Mouse (Mus musculus): ENCODE data around the gene AC124108.1. TPM values are rescaled to one million over a fixed set of nuclear protein-coding genes. Genes with fewer than 3 reads are reported as not detected.
"Not testable (repeated sequence)": the region's sequence is repeated elsewhere in the genome, so short reads cannot be mapped to it uniquely, and the experiment has no call there.

AC124108.1 gene
- total RNA-seq, 2 experiments from 2014 or later: not detected

DNA sequence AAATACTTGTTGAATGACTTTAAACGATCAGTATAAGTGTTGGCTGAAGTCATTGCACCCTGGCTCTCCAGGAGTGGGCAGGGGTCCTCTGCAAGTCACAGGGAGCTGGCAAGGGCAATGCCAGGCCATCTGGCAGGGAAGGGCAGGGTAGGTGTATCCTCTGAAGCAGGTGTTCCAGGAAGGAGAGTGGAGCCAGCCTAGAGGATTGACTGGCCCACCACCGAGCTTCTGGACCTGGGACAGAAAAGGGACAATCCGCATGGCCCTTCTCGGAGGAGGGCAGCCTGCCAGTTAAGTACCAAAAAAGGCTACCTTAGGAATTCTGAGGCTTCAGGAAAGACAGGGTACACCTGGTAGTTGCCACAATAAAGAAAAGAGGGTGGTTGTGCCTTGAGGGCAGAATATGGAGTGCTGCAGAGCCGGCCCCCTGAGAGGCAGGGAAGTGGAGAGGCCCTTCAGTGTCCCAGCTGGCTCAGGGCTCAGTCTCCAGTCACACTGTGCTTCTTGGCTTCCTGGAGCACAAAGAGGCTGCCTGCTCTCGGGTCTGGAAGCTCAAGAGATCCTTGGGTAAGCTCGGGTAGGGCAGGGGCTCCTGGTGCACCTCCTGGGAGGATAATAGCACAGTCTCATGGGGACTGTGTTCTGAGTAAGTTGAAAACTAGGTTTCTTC is 29.9 kb upstream of the AC124108.1 start:
- ATAC-seq (replicated peaks; ENCODE audit: low FRiP score, low TSS enrichment, poor library complexity, severe bottlenecking): no peak

DNA sequence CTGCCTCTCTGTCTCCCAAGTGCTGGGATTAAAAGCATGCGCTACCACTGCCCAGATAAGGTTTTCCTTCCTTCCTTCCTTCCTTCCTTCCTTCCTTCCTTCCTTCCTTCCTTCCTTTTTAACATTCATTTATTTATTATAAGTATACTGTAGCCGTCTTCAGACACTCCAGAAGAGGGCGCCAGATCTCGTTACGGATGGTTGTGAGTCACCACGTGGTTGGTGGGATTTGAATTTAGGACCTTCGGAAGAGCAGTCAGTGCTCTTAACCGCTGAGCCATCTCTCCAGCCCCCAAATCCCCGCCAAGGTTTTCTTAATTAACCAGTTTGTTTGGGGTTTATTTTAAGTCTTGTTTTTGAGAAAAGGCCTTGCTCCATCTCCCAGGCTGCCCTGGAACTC is 28.6 kb upstream of the AC124108.1 start:
- not testable (repeated sequence) for ATAC-seq (replicated peaks; ENCODE audit: low FRiP score, low TSS enrichment, poor library complexity, severe bottlenecking)

DNA sequence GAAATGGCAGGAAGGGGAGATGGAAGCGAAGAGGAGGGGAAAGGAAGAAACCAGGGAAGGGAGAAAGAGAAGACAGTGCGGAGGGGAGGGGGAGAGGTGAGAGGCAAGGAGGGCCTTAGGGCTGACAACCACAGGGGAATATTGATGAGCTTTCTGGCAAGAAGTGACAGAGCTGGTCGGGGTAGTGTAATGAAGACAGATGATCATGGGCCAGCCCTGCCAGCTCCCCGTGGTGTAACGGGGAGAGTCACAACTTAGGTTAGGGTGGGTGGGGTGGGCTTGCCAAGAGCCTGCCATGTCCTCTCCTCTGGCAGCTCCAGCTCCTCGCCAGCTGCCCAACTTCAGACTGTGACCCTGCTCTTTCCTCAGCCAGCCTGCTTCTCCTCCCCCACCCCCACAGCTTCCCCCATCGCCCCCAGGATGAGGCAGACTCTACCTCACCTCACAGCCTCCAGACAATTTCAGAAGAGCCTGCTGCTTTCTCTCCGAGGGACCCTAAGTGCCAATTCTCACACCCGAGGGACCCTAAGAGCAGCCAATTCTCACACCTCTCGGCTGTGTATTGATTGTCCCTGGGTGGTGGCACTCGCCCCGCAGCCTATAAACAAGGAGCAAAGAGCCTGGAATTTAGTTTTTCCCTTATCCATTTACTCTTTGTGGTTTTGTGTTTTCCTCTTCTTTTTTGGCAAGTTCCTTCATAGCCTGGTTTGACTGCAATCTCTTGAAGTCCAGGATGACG is 26.3 kb upstream of the AC124108.1 start:
- ATAC-seq (replicated peaks; ENCODE audit: low FRiP score, low TSS enrichment, poor library complexity, severe bottlenecking): no peak

DNA sequence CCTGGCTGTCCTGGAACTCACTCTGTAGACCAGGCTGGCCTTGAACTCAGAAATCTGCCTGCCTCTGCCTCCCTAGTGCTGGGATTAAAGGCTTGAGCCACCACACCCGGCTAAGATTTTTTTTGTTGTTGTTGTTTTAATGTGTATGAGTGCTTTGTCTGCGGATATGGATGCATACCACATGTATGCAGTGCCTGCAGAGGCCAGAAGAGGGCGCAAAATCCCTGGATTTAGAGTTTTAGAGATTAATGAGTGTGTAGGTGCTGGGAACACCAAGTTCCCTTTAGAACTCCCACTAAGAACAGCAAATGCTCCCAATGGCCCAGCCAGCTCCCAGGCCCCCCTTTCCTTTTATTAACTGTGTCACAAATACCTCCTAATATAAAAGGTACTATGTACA is 25.4 kb upstream of the AC124108.1 start:
- peak; percentile 54; the same call in 1 of the 2 replicates for ATAC-seq (replicated peaks; ENCODE audit: low FRiP score, low TSS enrichment, poor library complexity, severe bottlenecking)

DNA sequence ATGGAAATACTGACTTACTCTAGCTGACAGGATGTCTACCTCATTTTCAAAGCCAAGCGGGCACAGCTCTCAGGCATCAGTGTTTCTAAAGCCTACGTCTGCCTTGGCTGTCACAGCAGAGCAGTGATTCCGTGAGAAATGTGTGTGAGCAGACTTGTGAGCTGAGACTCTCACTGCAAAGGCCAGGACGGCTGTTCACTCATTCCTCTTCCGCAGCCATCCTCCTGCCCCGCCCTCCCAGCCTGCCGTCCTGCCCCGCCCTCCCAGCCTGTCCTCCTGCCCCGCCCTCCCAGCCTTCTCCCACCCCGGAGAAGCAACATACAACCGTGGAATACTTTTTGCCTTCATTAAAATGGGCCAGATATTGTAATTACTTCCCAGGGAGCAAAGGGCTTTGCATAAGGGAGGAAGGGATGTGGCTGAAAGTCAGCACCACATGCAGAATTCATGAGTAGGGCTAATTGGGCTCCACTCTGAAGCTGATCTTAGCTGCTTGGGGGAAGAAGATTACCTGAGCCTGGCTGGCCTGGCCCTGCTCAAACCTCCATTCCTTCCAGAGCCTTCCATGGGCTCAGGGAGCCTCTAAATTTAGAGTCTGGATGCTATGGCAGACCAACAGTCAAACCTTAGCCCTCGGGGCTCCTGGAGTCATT is 23.0 kb upstream of the AC124108.1 start:
- peak; percentile 66 for ATAC-seq (replicated peaks; ENCODE audit: low FRiP score, low TSS enrichment, poor library complexity, severe bottlenecking)

DNA sequence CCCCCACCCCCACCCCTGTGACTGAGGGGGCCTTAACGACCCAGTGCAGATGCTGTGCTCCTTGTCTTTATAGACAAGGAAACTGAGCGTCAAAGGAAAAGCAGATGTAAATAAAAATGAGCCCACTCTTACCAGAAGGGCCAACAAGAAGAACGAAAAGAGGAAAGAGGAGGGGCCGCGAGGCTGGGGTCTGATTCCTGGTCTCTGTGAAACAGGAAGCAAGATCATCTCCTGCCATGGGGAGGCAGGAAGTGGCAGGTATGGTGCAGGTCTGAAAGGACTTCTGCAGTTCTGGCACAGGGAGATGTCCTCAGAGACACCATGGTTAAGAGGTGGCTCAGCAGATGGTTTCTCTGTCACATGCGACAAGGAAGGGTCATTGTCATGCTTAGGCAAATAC is 20.6 kb upstream of the AC124108.1 start:
- no peak for ATAC-seq (replicated peaks; ENCODE audit: low FRiP score, low TSS enrichment, poor library complexity, severe bottlenecking)

DNA sequence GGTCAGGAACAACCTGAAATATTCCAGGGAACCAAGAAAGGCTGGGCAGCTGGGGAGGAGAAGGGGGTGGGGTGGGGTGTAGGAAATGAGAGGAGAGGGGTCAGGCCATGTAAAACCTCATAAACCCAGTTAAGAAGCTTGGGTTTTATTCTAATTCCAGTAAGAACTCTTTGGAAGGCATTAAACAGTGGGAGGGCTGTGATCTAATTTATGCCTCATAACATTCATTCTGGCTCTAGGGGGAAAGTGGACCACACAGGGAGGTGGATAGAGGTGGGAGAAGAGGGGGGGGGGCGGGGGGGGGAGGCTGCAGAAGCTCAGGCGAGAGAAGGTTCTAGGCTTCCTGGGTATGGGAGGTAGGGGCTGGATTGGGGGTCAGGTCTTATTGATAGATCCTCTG is 19.6 kb upstream of the AC124108.1 start:
- ATAC-seq (replicated peaks; ENCODE audit: low FRiP score, low TSS enrichment, poor library complexity, severe bottlenecking): no peak

DNA sequence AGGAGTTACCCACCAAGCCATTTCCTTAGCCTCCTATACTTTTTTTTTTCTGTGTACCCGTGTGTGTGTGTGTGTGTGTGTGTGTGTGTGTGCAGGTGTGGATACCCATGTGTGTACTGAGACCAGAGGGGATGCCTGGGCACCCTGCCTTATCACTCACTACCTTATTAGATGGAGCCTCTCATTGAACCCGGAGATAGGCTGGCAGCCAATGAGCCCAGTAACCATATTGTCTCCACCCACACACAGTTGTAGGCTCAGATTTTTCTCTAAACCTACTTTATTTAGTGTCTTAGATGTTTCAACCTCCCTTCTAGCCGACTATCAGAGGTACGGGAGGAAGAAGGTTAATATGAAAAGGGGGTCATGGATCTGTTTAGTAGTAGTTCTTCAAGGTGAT is 5.0 kb upstream of the AC124108.1 start:
- ATAC-seq (replicated peaks; ENCODE audit: low FRiP score, low TSS enrichment, poor library complexity, severe bottlenecking): 0 out of 2 replicates have a peak, but pooled peaks have one; percentile 47

DNA sequence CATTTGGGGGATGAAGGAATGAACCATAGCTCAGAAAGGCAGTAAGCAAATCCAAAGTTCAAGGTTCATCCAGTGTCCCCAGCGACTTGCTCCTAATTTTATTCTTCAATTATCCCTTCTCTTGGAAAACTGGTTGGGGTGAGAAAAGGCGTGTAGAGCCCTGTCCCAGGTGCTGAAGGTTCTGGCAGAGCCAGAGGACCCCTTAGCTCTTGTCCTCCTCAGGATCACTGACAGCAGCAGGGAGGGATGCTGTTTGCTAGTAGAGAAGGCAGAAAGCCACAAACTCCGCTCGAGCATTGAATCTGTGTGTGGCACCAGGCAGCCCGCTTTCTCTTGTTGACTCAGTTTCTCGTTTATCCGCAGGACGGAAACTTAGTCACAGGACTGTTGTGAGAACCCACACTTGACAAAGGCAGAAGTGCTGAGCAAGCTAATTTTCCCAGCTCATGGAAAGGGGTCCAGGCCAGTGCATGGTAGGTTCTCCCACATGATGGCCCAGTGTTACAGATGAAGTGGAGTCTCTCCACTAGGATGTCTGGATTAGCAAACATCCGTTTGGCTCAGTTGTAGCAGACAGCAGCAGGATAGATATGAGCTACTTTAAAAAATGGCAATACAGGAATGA is 2.7 kb upstream of the AC124108.1 start:
- ATAC-seq (replicated peaks; ENCODE audit: low FRiP score, low TSS enrichment, poor library complexity, severe bottlenecking): no peak

DNA sequence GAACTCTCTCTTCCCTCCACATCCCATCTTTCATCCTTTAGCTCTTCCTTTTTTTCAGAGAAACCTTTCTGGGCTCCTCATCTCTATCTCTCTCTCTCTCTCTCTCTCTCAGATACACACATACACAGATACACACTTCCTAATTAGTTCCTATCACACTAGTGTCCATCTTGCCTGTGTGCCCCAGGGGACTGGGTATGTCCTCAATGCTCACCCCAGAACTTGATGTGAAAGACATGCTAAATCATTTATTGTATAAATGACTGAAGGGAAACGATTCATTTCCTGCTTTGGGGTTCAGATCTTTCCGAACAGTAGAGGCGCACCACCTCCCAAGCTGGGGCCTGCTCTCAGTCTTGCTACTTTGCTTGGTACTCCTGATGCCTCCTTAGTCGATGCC is 2.0 kb upstream of the AC124108.1 start:
- ATAC-seq (replicated peaks; ENCODE audit: low FRiP score, low TSS enrichment, poor library complexity, severe bottlenecking): no peak

DNA sequence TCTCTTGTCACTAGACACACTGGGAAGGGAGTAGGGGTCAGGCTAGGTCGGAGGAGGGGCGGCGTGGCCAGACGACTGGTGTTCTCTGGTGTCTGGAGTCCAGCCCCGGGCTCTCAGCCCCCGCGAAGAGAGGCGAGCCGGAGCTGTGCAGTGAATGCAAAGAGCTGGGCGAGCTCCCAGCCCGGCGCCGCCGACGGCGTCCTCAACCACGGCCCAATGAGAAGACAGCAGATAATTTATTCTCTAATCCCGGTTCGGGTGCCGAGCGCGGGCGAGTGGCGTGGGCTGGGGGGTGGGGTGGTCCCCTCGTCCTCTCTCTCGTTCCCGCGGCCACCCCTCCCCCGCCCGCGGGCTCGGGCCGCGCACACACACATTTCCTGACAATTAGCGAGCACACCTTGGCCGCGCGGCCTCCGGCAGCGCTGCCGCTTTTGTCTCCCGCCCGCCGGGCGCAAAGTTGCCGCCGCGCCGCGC is 1.2 kb upstream of the AC124108.1 start:
- ATAC-seq (replicated peaks; ENCODE audit: low FRiP score, low TSS enrichment, poor library complexity, severe bottlenecking): peak; percentile 49

DNA sequence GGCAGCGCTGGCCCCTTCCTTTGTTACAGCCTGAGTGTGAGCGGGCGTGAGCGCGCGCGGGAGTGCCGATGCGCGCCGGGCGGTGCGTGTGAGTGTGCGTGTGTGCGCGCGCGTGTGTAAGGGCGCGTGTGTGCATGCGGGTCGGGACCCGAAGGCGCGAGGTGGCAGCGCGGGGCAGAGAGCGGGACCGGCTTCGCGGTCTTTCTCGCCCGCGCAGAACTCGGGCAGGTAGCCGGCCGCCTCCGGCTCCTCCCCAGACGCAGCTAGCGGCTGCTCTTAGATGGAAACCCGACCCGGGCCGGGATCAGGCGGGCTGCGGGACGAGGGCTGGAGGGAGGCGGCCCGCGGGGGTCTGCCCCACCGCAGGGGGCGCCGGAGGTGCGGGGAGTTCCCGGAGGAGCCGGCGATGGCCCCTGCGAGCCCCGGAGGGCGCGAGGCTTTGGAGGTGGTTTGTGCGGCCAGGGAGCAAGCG is 600 bp upstream of the AC124108.1 start:
- ATAC-seq (replicated peaks; ENCODE audit: low FRiP score, low TSS enrichment, poor library complexity, severe bottlenecking): no peak

DNA sequence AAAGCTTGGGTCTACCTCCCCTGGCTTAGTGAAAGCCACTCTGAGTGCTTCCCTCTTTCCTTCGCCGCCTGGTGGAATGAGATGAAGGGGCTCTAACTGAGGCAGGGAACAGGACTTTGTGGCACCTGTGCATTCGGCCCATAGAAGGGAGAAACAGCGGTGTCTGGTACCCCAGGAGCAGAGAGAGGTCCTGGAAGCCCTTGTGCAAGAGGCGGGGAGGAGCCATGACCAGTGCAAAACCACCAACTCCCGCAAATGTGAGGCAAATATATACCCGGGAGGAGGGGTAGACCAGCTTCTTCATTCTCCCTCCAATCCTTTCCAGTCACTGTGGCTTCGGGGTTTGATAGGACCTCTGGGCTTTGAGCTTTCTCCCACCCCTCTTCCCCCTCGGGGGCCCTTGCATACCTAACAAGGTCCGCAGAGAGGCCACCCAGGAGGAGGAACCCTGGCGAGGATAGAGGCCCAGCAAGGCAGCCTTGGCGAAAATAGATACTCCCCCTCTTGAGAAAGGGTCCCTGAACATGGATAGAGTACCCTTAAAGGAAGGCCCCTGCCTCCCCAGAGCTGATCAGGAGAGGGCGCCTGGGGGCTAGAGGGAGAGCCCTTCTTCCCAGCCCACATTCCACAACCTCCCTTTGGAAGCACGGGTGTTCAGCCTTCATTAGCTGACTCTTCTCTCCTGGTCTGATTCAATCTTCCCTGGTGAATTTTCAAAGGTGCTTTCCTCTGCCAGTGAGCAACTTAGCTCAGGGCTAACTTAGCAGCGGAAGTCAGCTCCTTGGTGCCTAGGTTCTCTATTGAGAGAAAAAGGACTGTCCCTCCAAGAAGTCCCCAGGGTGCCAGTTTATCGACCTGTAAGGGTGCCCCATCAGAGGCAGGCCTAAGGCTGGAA is 776 bp downstream of the AC124108.1 start:
- ATAC-seq (replicated peaks; ENCODE audit: low FRiP score, low TSS enrichment, poor library complexity, severe bottlenecking): no peak

DNA sequence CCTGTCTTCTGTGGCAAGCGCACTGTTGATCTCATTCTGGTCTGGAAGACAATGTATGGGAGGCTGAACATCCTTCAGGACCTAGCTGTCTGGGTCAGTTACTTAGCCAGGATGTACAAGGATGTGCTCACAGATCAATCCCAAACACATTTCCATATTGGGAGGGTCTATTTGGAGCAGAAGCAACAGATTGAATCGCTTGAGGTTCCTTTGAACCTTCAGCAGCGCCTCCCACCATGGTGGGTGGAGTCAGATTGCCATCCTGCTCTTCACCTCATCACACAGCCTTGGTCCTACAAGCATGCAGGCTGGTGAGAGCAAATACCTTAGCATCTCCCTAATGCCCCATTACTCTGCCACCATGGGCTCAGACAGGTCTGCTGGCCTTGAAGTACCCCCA is 2.5 kb downstream of the AC124108.1 start:
- ATAC-seq (replicated peaks; ENCODE audit: low FRiP score, low TSS enrichment, poor library complexity, severe bottlenecking): no peak

DNA sequence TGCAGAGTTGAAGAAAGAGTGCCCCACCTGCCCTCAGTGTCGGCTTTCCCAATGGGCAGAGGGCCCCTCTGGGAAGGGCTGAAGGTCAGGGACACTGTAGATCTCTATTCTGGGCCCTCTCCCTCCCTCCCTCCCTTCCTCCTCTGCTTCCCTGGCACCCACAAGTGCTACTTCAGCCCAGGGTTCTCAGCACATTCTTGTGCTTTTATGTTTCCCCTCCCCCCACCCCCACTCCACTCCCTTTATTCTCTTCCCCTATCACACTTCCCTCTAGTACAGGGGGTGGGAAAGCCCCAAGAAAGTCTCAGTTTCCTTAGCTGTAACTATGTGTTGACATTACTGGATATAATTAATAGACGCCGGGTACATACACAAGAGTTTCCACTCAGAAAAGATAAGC is 3.4 kb downstream of the AC124108.1 start:
- ATAC-seq (replicated peaks; ENCODE audit: low FRiP score, low TSS enrichment, poor library complexity, severe bottlenecking): no peak

DNA sequence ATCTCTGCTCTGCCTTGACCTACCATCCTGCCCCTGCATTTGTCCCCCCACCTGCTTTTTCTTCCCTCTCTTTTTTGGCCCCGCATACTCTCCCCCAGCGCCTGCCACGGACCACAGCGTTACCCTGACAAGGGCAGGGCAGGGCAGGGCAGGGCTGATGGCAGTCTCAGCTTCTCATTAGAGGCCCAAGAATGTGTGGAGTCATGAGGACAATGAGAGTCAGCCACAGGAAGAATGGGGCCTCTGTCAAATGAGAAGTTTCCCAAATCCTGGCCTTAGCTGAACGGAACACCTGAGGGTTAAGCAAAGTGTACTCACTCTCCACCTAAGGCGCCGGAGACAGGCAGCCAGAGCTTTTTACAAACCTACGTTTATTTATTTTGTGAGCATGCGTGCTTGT is 3.8 kb downstream of the AC124108.1 start:
- no peak for ATAC-seq (replicated peaks; ENCODE audit: low FRiP score, low TSS enrichment, poor library complexity, severe bottlenecking)

DNA sequence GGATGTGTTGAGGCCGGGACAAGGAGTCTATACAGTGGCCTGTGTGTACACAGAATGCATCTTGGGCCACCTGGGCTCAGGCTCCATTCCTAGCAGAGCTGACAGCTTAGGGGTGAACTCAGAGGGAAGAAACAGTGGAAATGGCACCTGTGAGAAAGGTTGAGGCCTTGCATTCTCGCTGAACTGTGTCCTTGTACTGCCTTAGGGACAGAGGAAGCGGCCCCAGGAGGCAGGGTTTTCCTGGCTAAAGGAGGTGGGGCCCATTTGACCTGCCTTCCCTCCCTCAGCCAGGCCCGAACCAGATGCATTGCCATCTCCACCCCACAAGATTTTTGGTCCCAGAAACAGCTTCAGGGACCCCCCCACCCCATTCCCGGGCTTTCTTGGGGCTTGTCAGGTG is 4.4 kb downstream of the AC124108.1 start:
- ATAC-seq (replicated peaks; ENCODE audit: low FRiP score, low TSS enrichment, poor library complexity, severe bottlenecking): no peak

DNA sequence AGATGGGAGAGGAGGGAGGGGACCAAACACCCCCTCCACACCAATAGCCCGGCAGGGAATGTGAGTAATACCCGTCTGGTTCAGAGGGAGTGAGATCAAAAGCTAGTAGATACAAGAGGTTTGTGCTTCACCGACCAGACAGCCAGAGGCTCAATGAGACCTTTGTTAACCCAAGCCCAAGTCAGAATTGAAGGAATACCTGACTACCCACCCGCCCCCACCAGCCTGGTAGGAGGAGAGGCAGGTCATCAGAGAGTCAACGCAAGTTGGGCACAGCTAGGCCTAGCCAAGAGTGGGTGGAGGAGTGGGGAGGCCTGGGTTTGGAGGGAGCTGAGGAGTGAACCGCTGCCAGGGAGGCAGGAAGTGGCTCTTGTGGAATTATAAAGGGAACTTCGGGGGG is 5.1 kb downstream of the AC124108.1 start:
- ATAC-seq (replicated peaks; ENCODE audit: low FRiP score, low TSS enrichment, poor library complexity, severe bottlenecking): no peak

DNA sequence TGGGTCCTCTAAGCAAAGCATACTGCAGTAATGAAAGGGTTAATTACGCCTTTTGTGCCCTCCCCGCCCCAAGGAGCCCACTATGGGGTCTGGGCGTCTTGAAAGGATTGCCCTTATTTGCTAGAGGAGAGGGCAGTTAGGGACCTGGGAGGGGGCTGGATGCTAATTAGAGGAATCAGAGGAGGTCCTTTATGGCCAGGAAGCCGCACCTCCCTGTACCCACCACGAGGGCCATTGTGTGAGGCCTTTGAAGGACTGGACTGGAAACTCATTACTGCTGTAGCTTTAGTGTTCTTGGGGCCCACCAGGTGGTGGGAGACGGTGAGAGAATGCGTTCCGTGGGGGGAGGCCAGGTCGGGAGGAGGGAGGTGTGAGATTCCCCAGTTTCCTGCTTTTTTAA is 6.4 kb downstream of the AC124108.1 start:
- no peak for ATAC-seq (replicated peaks; ENCODE audit: low FRiP score, low TSS enrichment, poor library complexity, severe bottlenecking)

All from megakaryocyte-erythroid progenitor cell, adult 5-6 weeks (primary cell).